Mouse (Mus musculus) thymus, adult 2 months (tissue): ENCODE data around the gene Atxn2l. TPM values are rescaled to one million over a fixed set of nuclear protein-coding genes. Genes with fewer than 3 reads are reported as not detected.

Experiments used
- DNase-seq: peaks from one replicate; pipeline ENCODE4 v3.0.0; 2021
- H3K27ac ChIP-seq: fragments of 200-500 bp; 2 replicates; pipeline ENCODE4 v1.5.1; 2012; ENCODE audit warnings: low read length, control low read depth; ENCODE audit not compliant: control insufficient read depth, insufficient read depth
- H3K27me3 ChIP-seq: fragments of 200-500 bp; 2 replicates; pipeline ENCODE4 v1.6.1; 2012; ENCODE audit warnings: mild to moderate bottlenecking, low read length, moderate library complexity, mixed read lengths; ENCODE audit not compliant: control insufficient read depth, insufficient read depth
- H3K36me3 ChIP-seq: fragments of 200-500 bp; 2 replicates; pipeline ENCODE4 v1.6.1; 2012; ENCODE audit warnings: mild to moderate bottlenecking, low read length, moderate library complexity; ENCODE audit not compliant: control insufficient read depth, insufficient read depth
- H3K4me1 ChIP-seq: fragments of 200-500 bp; replicated peaks from 2 replicates; pipeline ENCODE4 v1.6.1; 2012; ENCODE audit warnings: low read length; ENCODE audit not compliant: control insufficient read depth, insufficient read depth
- H3K4me3 ChIP-seq: fragments of 200-500 bp; 2 replicates; pipeline ENCODE4 v1.5.1; 2012; ENCODE audit warnings: mild to moderate bottlenecking, low read length, control low read depth, moderate library complexity; ENCODE audit not compliant: control insufficient read depth, insufficient read depth
- CTCF ChIP-seq: fragments of 200-500 bp; IDR thresholded peaks from 2 replicates; pipeline ENCODE4 v1.5.1; 2012; ENCODE audit warnings: mild to moderate bottlenecking, control low read depth, low read length, moderate library complexity, borderline replicate concordance; ENCODE audit not compliant: control insufficient read depth, poor library complexity, insufficient read depth; ENCODE audit errors: extremely low read depth
- POLR2A ChIP-seq: fragments of 200-500 bp; IDR thresholded peaks from 2 replicates; pipeline ENCODE4 v1.6.1; 2012; ENCODE audit warnings: mild to moderate bottlenecking, low read length, control low read depth, moderate library complexity; ENCODE audit not compliant: control insufficient read depth, poor library complexity, insufficient read depth; ENCODE audit errors: extremely low read depth
- WGBS: fragments of 180-500 bp; shearing (Covaris S2); methylation state at CpG from one replicate; pipeline ENCODE4 v1.1.7; 2018; 5-methylcytosine and 5-hydroxymethylcytosine counted together
- polyA plus RNA-seq: library from polyadenylated mRNA; depleted of rRNA; stranded (reverse); fragments of >200 nt; gene quantifications from 2 replicates; pipeline ENCODE4 v1.2.3, GENCODE M21; 2012

Atxn2l gene
- polyA plus RNA-seq, 1 experiment: 563 TPM

- TF ChIP-seq CTCF (no peak), POLR2A (no peak)
- no peak overlapping the region for H3K27ac ChIP-seq
- H3K36me3 ChIP-seq: no peaks in the 10 kb centered on the region
- 80% methylated on average over 1 of the region's 1 CpGs for WGBS
- H3K27me3 ChIP-seq: peaks cover 5% of the 10 kb centered on the region; the same call in 1 of the 2 replicates
- no peak overlapping the region for H3K4me3 ChIP-seq
- no peaks in the 10 kb centered on the region; the same call in 1 of the 2 replicates for H3K4me1 ChIP-seq
- DNase-seq: no peak
These were observed 30.2 kb upstream of the Atxn2l start for GRCm38 (mm10) chr7:126533434-126533833.

- no peak overlapping the region for H3K4me3 ChIP-seq
- no peaks in the 10 kb centered on the region for H3K4me1 ChIP-seq
- peak; percentile 9 for DNase-seq
- no peaks in the 10 kb centered on the region for H3K36me3 ChIP-seq
- no peak overlapping the region for H3K27ac ChIP-seq
- TF ChIP-seq POLR2A (no peak), CTCF (no peak)
- H3K27me3 ChIP-seq: no peaks in the 10 kb centered on the region
- WGBS: 7% methylated on average over 1 of the region's 1 CpGs
These were observed 24.9 kb upstream of the Atxn2l start for GRCm38 (mm10) chr7:126528166-126528577.

- Histone ChIP-seq H3K27me3 (no peaks in the 10 kb centered on the region), H3K4me3 (no peak overlapping the region), H3K4me1 (no peaks in the 10 kb centered on the region), H3K36me3 (no peaks in the 10 kb centered on the region), H3K27ac (no peak overlapping the region)
- 88% methylated on average over 3 of the region's 3 CpGs for WGBS
- no peak for DNase-seq
- TF ChIP-seq POLR2A (no peak), CTCF (no peak)
These were observed 20.1 kb upstream of the Atxn2l start for GRCm38 (mm10) chr7:126523316-126523715.

- TF ChIP-seq CTCF (no peak), POLR2A (no peak)
- H3K27ac ChIP-seq: no peak overlapping the region
- no peaks in the 10 kb centered on the region for H3K27me3 ChIP-seq
- no peak for DNase-seq
- 86% methylated on average over 2 of the region's 2 CpGs for WGBS
- H3K4me3 ChIP-seq: no peak overlapping the region
- H3K4me1 ChIP-seq: no peaks in the 10 kb centered on the region
- H3K36me3 ChIP-seq: no peaks in the 10 kb centered on the region
These were observed 16.3 kb upstream of the Atxn2l start for GRCm38 (mm10) chr7:126519513-126519912.

- Histone ChIP-seq H3K27ac (no peak overlapping the region), H3K4me3 (no peak overlapping the region), H3K4me1 (no peaks in the 10 kb centered on the region), H3K27me3 (no peaks in the 10 kb centered on the region), H3K36me3 (no peaks in the 10 kb centered on the region)
- DNase-seq: no peak
- TF ChIP-seq CTCF (no peak), POLR2A (no peak)
- whole genome bisulfite sequencing: 98% methylated on average over 5 of the region's 5 CpGs
These were observed 15.2 kb upstream of the Atxn2l start for GRCm38 (mm10) chr7:126518261-126518941.

GRCm38 (mm10) chr7:126511287-126511686 lies 8.1 kb upstream of the Atxn2l start:
- H3K36me3 ChIP-seq: no peaks in the 10 kb centered on the region
- no peaks in the 10 kb centered on the region for H3K4me1 ChIP-seq
- no peak overlapping the region for H3K27ac ChIP-seq
- DNase-seq: no peak
- TF ChIP-seq POLR2A: no peak
- no peak for TF ChIP-seq CTCF
- no peaks in the 10 kb centered on the region for H3K27me3 ChIP-seq
- WGBS: 85% methylated on average over 3 of the region's 3 CpGs
- H3K4me3 ChIP-seq: no peak overlapping the region

- WGBS: 93% methylated on average over 8 of the region's 8 CpGs
- no peak overlapping the region for H3K27ac ChIP-seq
These were observed 4.0 kb upstream of the Atxn2l start for GRCm38 (mm10) chr7:126507126-126507778.

More at GRCm38 (mm10) chr7:126507126-126507778, 4.0 kb upstream of the Atxn2l start:
- Histone ChIP-seq H3K36me3 (no peaks in the 10 kb centered on the region), H3K27me3 (no peaks in the 10 kb centered on the region), H3K4me1 (no peaks in the 10 kb centered on the region), H3K4me3 (no peak overlapping the region)
- DNase-seq: no peak
- TF ChIP-seq POLR2A: no peak
- no peak for TF ChIP-seq CTCF
